Mouse (Mus musculus): Measurements from ENCODE around the gene Lhfpl3. TPM values are rescaled to one million over a fixed set of nuclear protein-coding genes. Genes with fewer than 3 reads are reported as not detected.
"Not testable (repeated sequence)": the region's sequence is repeated elsewhere in the genome, so short reads cannot be mapped to it uniquely, and the experiment has no call there.

Gene Lhfpl3
- total RNA-seq (2022): 10 to 100 TPM; 10.2 to 15.9 (median 13.5) TPM

- DNase-seq (ENCODE audit: low spot score in 2 of 2): peak; percentile 9 to 43
Measured at GRCm38 (mm10) chr5:22745885-22746532, at the start of gene Lhfpl3. TSS of gene Lhfpl3 (plus strand) at chr5:22746059.

DNA sequence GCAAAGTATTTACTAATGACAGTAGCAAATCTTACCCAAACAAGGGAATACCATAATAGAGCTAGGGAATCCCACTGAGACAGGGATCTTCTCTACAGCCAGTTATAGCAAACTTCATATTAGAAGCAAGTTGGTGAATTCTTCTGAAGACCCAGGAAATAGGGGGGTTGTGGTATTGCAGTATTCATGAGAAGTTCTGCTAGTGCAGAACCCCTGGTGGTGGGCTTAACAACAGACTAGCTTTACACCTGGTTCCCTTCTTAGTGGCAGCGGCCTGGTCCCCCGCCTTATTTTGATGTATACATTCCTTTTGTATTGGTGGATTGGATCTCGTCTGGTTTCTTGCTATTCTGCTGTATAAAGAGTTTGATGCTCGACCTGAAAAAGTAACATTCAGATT is 39.6 kb upstream of the Lhfpl3 start:
- DNase-seq (ENCODE audit: low spot score in 2 of 2): not testable (repeated sequence)

GRCm38 (mm10) chr5:22745529-22745884 is 352 bp upstream of the Lhfpl3 start:
- DNase-seq (ENCODE audit: low spot score in 2 of 2): peak in 1 of 2 experiments; percentile 2

DNA sequence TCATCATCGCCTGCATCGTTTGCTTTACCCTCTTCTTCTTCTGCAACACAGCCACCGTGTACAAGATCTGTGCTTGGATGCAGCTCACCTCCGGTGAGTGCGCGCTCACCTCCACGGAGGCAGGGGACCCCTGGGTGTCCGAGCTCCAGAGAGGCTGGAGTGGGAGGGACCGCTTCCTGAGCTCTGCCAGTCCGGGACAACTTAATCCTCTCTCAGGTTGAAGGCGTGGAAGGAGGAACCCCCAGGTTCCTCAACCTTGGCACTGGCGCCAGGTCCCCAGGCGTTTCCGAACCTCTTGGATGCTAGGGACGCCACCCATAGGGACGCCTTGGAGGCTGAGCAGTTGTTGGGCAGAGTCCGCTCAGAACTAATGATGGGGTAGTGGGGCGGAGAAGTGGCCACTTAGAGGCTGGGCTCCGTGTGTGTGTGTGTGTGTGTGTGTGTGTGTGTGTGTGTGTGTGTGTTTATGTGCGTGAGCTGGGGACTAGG is 718 bp downstream of the Lhfpl3 start:
- DNase-seq (ENCODE audit: low spot score in 2 of 2): no peak

DNA sequence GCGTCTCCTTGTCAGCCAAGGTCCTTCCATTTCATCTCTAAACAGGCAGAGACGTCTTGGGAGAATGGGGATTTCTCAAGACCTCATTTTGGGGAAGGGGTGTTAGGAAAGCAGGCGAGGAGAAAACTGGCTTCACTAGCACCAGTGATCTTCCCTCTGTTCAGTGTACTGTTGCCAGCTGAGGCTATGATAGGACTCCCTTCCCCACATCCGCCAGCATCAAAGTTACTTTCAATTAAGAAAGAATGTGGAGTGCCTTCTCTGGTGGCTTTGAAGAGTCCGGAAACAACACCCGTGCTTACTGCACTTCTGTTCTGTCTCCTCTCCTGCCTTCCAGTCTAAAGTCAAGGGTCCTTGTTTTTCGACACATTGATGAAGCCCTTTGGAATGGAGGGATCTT is 1.4 kb downstream of the Lhfpl3 start:
- no peak for DNase-seq (ENCODE audit: low spot score in 2 of 2)

- no peak for DNase-seq (ENCODE audit: low spot score in 2 of 2)
Measured at GRCm38 (mm10) chr5:22757261-22757660, 11.4 kb downstream of the Lhfpl3 start.

GRCm38 (mm10) chr5:22770726-22771125 is 24.9 kb downstream of the Lhfpl3 start:
- DNase-seq (ENCODE audit: low spot score in 2 of 2): no peak

DNA sequence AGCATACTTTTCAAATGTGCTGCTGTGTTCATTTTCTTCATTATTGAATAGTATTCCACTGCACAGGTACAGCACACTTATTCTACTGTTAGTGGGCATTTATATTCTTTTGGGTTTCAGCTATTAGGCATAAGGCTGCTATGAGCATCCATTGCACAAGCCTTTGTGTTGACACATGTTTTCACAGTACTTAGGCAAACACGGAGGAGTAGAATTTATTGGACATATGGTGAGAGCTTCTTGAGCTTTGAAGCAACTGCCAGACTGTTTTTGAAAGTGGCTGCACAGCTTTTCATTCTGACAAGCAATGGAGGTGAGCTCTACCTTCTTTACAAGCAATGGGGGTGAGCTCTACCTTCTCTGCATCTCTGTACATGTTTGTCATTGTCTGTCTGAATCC is 49.5 kb downstream of the Lhfpl3 start:
- peak; percentile 3 to 4 for DNase-seq (ENCODE audit: low spot score in 2 of 2)

GRCm38 (mm10) chr5:22813426-22813825 is 67.6 kb downstream of the Lhfpl3 start:
- no peak for DNase-seq (ENCODE audit: low spot score in 2 of 2)

DNA sequence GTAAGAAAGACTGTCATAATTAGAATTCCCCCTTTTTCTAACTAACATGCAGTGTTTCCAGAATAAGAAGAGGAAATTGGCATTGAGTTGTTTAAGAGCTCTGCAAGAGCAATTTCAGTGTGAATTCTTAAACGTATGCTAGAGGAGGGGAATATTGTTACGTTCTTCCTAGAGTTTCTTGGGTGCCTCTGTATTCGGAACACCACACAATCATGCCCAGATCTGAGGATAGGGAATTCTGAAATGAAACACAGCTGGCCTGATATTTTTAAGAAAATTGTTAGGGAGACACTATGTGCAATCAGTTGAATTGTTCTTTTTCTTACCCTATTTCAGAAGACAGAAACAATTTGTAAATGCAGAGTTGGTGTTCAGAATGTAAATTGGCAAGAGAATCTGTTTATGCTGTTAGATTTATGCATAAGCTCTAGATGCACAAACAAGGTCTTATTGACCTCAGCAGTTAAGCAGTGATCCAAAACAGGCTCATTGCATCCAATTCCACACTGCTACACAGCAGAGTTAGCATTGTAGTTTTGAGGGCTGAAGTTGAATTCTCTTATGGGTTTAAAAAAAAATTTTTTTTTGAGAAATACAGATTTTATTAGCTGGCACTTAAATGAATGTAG is 84.1 kb downstream of the Lhfpl3 start:
- DNase-seq (ENCODE audit: low spot score in 2 of 2): no peak

DNA sequence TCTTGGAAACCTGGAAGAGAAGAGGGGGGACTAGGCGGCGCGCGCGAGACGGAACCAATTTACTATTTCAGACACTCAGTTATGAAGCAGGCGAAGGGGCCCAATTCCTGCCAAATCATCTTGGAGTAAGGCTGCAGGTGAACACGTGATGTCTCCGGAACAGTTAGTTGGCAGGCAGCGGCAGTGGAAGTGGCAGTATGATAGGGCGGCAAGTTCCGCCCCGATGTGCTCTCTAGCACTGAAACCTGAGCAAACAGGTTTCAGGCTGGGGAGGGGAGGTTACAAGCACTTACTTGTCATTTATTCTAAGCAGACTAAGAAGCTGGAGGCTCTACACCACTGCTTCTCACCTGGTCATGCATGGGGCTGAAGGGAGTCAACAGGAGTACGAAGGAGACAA is 105.7 kb downstream of the Lhfpl3 start:
- DNase-seq (ENCODE audit: low spot score in 2 of 2): no peak

DNA sequence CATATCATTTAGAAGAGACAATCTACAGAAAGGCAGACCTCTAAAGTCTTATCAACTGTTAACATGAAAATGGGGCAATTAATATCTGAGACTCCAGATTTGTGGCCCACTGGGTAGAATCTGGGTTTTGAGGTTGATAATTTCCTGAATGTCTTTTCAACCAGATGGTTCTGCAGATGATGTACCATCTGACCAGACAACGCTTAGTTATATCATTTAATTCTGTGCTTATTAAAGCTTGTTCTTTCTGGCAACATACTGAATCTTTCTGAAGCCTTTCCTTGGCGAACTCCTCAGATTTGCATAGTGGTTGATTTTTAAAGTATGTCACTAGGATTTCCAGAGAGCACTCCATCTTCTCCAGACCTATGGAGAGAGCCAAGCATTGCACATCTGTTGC is 107.6 kb downstream of the Lhfpl3 start:
- DNase-seq (ENCODE audit: low spot score in 2 of 2): peak in 1 of 2 experiments; percentile 8

DNA sequence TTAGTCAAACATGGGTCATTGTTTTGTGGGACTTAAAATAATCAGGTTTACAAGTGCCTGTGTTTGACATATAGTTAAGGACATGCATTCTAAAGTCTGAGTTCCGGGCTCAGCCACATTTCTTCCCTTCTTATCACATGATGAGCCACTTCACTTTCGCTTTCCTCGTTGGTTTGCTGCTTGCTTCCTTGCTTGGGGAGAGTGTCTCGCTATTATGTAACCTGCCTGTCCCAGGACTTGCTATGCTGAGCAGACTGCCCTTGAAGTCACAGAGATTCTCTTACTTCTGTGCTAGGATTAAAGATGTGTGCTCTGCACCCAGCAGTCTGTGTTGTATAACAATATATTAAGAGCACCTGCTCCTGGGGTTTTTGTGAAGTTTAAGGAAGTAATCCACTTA is 110.6 kb downstream of the Lhfpl3 start:
- DNase-seq (ENCODE audit: low spot score in 2 of 2): no peak

DNA sequence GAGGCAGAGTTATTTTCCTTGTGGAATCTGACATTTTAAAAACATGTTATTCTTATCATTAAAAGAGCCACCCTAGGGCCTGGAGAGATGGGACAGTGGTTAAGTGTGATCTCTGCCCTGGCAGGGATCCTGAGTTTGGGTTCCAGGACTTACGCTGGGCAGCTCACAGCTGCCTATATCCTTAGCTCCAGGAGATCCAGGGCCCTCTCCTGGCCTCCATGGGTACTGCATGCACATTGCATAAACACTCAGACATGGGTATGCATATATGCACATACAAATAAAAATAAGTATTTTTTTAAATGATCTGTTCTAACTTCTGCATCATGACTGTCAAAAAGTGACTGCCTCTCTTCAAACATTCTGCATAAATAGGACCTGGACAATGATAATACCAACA is 115.5 kb downstream of the Lhfpl3 start:
- DNase-seq (ENCODE audit: low spot score in 2 of 2): no peak

DNA sequence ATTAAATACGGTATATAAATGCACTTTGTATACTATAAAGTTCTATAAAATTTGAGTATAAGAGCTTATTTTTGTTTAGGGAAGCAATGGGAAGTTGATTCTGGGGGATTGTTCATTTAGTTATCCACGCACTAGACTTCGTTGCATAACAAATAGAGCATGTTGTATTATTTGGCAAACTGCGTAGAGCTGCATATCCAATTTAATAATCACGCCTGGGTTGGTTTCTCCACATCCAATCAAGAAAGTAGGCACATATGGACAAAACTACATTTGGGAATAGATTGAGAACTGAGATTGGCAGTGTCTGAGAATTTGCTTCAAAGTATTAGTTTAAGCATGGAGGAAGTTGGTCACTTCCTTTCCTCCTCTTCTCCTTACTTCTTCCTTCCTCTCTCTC is 123.2 kb downstream of the Lhfpl3 start:
- no peak for DNase-seq (ENCODE audit: low spot score in 2 of 2)

DNA sequence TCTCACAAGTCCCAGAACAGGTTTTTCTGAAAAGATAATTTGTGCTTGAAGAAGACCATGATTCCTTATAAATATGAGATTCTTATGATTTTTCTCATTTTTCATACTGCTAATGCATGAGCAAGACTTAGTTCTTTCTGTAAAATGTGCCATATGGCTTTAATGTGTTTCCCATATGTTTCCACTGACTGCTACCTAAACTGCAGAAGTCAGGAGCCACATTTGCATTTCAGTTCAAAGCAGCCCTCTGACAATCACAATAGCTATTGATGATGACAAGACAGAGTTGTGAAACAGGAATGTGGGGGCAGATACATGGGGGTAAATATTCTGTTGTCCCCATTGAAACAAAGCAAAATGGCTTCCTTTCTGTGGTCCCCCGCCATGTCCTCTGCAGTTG is 126.6 kb downstream of the Lhfpl3 start:
- no peak for DNase-seq (ENCODE audit: low spot score in 2 of 2)

- DNase-seq (ENCODE audit: low spot score in 2 of 2): peak; percentile 45 to 50
Measured at GRCm38 (mm10) chr5:22888345-22888744, 142.5 kb downstream of the Lhfpl3 start.

- DNase-seq (ENCODE audit: low spot score in 2 of 2): no peak
Measured at GRCm38 (mm10) chr5:22889481-22889880, 143.6 kb downstream of the Lhfpl3 start.

DNA sequence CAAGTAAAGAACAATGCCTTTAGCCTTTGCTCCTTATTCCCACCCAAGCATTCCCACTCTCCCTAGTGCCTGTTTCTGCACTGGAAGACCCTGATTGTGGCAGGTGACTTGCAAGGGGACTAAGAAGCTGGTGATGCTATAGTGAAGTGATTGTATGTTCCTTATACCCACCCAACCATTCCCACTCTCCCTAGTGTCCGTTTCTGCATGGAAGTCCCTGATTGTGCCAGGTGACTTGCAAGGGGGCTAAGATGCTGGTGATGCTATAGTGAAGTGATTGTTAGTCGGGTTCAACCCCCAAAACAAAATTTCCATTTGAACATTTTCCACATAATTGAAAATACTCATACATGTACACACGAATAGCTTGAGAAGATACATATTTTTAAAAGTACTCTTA is 151.4 kb downstream of the Lhfpl3 start:
- no peak for DNase-seq (ENCODE audit: low spot score in 2 of 2)

- DNase-seq (ENCODE audit: low spot score in 2 of 2): no peak
Measured at GRCm38 (mm10) chr5:22897656-22898289, 151.9 kb downstream of the Lhfpl3 start.

DNA sequence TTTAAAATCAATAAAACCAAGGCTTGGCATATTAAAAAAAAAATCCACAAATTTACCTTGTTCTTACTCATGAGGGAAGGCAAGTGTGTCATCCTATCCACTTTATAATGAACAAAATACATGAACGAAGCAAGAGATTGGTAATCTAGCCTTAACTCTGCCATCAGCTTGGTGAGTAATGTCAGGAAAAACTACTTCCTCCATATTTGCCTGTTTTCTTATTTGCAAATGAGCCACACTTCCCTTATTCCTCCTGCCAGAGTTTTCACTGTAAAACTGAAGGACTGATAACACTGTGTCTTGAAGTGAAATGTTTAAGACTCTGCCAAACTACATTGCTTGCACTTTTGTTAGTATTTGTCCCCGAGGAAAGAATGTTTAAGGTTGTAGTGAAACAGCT is 152.7 kb downstream of the Lhfpl3 start:
- DNase-seq (ENCODE audit: low spot score in 2 of 2): no peak

DNA sequence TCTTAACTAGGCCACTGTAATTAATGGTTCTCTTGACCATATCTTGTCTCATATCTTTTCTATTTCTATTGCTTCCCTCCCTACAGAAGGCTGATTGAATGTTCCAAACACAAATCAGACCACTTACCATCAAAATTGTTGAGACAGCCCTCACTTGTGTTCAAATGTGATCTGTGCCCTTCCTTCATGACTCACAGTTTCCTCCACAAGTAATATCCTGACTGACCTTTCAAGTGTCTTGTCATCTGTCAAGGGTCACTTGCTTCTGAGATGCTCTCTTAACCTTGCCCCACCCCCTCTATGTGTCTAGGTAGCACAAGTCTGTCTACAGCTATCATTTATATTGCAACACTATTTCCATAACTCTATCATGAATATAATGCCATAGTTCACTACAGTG is 154.1 kb downstream of the Lhfpl3 start:
- DNase-seq (ENCODE audit: low spot score in 2 of 2): no peak

DNA sequence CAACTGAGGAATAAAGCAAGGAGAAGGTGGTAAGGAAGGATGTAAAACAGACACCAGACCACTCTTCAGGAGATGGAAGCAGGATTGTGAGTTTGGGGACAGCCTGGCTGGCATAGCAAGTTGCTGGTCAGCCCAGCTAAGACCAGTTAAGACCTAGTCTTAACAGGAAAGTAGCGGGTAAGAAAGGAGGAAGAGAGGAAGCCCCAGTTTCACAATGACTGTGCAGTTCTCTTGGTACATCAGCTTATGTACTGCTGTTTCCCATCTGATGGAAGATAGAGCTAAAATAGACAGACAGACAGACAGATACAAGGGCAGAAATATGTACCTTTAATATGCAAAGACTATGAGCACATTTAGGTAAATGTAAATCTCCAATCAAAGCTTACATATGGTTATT is 171.3 kb downstream of the Lhfpl3 start:
- no peak for DNase-seq (ENCODE audit: low spot score in 2 of 2)
